Mouse (Mus musculus) liver, embryonic 14.5 days (tissue): ENCODE measurements around the gene Wap.

Experiments
- CTCF ChIP-seq: IDR thresholded peaks from 2 replicates; pipeline ENCODE4 v1.5.1; 2016; ENCODE audit warnings: antibody characterized with exemption, low read depth, control low read depth
- EP300 ChIP-seq: IDR thresholded peaks from 2 replicates; pipeline ENCODE4 v1.6.1; 2016; ENCODE audit warnings: antibody characterized with exemption, low read depth

- TF ChIP-seq CTCF = no peak
- no peak for TF ChIP-seq EP300
These were observed 35.8 kb downstream of the Wap start for GRCm38 (mm10) chr11:6602662-6603061.
